ENCODE assay signal across 16 mouse cellular contexts in the genomic region with DNA sequence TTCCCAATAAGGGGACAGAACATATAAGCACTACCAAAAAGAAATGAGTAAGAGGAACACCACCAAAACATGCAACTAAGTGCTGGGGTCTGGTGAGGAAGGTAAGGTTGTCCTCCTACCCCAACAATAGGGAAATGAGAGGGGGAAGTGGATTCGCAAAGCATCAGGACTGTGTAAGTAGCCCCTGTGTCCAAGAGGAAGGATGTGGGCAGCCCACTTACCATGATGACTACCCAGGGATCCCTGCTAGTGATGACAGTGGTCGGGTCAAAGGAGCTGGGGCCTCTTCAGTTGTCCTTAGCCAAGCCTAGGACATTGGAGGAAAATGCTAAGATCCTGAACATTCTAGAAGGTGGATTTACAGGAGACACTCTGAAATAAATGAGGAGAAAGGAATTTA.
"Had no signal": no experiment of that assay in that cellular context is flagged by ENCODE, and none has a peak within 500 bp of the region (broad histone marks: within the 10 kb centered on the region; RNA-seq: fewer than 3 reads in every experiment).

No protein-coding gene starts in this region.

- ATAC-seq: hindbrain, postnatal 0 days; intestine, embryonic 16.5 days; liver, embryonic 12.5 days had no signal

- DNase-seq: gastrocnemius, postnatal 14 days; gastrocnemius, postnatal 36 days; heart, adult 2 months; heart, postnatal 10 days; heart, postnatal 36 days; kidney, adult 11 months; kidney, adult 2 months; kidney, adult 9 months; kidney, postnatal 14 days; kidney, postnatal 36 days; layer of hippocampus, adult 9-11 months; layer of hippocampus, postnatal 36 days; left cerebral cortex, postnatal 4 days had no signal
